Mouse (Mus musculus): ENCODE measurements at regions not wholly inside any gene's neighbourhood (a gene's known extent, or its start where the extent isn't known, plus 50 kb on each side); places are given as distances from the start of the nearest gene placed in this dataset.
"Not testable (repeated sequence)": the region's sequence is repeated elsewhere in the genome, so short reads cannot be mapped to it uniquely, and the experiment has no call there.

DNA sequence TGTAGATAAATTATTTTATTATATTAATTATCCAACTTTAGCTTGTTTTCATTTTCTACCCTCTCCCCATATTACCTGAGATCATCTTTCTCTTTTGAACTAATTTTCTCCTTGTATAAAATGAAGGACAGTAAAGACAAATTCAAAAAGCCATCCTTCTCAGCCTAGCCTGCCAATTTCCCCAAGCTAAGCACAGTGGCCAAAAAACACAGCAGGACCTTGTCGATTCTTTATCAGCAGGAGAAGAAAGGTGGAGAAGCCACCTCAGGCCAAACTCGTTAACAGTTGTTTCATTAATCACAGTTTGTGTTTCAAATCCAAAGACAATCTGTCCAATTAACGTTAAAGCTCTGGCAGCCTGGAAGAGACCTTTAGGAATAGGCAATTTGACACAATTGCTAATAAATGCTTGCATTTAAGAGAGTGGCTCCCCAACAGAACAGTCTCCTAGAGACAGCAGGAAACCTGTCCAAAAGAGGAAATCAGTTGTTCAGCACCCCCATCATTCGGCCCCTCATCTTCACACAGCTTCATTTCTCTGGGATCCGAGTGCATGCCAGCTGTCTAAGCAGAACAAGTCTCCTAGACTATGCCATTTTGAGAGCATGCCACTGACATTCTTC is 135.7 kb upstream of the Tlr4 start:
- Histone ChIP-seq H3K36me3 (replicated peaks; ENCODE audit: control insufficient read depth, insufficient read depth, low read length) (no peaks in the 10 kb centered on the region), H3K9me3 (replicated peaks; ENCODE audit: control insufficient read depth, low read length) (no peaks in the 10 kb centered on the region), H3K9ac (replicated peaks; ENCODE audit: low read depth, low read length) (no peak overlapping the region), H3K27me3 (ENCODE audit: control insufficient read depth, insufficient read depth, low read length) (no peaks in the 10 kb centered on the region), H3K4me2 (ENCODE audit: low read depth, low read length) (no peak overlapping the region), H3K4me3 (ENCODE audit: low read depth, low read length) (no peak overlapping the region), H3K27ac (ENCODE audit: low read depth) (no peak overlapping the region), H3K4me1 (ENCODE audit: control insufficient read depth, insufficient read depth) (no peaks in the 10 kb centered on the region)
- DNase-seq (ENCODE audit: low spot score): no peak
- 18% methylated on average over 5 of the region's 5 CpGs for WGBS
- TF ChIP-seq EP300 (IDR thresholded peaks at IDR 0.05; ENCODE audit: low read depth) (no peak), CTCF (IDR thresholded peaks at IDR 0.05; ENCODE audit: low read depth) (no peak)
- ATAC-seq (ENCODE audit: insufficient read depth, low read depth): no peak

DNA sequence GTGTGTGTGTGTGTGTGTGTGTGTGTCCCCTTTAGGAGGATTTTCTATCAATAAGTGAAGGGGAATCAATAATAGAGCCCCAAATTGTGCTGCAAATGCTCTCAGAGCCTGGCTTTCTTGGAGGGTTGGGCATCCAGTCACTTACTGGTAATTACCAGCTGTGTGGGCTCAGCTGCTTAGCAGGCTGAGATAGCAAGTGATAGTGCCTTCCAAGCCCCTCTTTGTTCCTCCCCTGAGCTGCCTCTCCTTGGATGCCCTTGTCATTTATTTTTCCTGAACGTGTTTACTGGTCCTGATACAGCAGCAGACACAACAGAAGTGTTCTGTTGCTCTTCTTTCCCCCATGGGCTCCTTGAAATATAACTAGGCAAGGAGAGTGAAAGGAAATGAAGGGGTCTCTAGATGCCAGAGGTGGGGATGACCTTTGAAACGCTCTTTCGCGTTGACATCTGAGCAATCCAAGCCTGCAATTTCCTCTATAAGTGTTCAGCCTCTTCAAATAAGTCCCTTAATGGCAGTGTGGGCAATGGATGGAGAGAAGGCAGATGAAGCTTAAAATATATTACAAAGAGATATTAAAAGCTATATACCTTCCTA is 133.3 kb upstream of the Tlr4 start:
- Histone ChIP-seq H3K4me2 (ENCODE audit: low read depth, low read length) (no peak overlapping the region), H3K27me3 (ENCODE audit: control insufficient read depth, insufficient read depth, low read length) (no peaks in the 10 kb centered on the region), H3K9me3 (replicated peaks; ENCODE audit: control insufficient read depth, low read length) (no peaks in the 10 kb centered on the region), H3K27ac (ENCODE audit: low read depth) (no peak overlapping the region), H3K4me1 (ENCODE audit: control insufficient read depth, insufficient read depth) (no peaks in the 10 kb centered on the region), H3K36me3 (replicated peaks; ENCODE audit: control insufficient read depth, insufficient read depth, low read length) (no peaks in the 10 kb centered on the region), H3K4me3 (ENCODE audit: low read depth, low read length) (no peak overlapping the region), H3K9ac (replicated peaks; ENCODE audit: low read depth, low read length) (no peak overlapping the region)
- DNase-seq (ENCODE audit: low spot score) (no peak), ATAC-seq (ENCODE audit: insufficient read depth, low read depth) (no peak)
- TF ChIP-seq CTCF (IDR thresholded peaks at IDR 0.05; ENCODE audit: low read depth): no peak
- no peak for TF ChIP-seq EP300 (IDR thresholded peaks at IDR 0.05; ENCODE audit: low read depth)
- 47% methylated on average over 4 of the region's 4 CpGs for WGBS

DNA sequence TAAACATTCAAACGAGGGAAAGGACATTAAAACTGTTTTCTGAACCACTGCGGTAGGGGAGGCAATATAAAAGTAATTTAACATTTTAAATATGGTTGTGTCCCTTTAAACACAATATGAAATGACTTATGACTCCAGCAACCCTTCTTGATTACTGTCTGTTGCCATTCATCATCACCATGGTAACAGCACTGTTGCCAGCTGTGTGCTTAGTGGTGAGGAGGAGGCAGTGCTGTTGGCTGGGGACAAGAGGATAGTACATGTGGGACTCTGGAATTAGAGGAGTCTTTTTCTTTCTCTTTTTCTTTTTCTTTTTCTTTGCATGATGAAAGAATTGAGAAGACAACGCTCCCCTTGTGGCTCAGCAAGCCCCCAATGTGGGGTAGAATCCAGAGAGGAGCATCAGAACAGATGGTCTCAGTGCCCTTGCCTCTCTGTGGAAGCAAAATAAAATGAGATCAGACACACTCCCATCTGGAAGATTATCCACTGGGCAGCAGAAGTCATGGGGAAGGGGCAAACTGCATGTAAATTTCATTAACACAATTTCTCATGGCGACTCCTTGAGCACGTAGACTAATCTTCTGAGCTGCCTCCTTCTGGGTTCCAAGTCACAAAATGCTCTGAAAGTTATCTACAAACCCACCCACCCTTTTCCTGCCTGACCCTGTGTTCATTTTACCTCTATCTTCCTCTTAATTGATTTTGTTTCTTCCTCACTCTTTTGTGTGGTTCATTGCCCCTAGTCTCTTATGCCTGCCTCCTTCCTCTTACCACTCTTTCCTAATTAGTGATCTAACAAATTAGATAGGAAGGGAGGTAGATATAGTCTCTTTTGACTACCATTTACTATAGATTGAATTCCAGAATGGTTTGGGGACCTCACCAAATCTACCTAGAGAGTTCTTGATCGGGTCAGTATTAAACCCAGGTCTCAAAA is 111.3 kb upstream of the Tlr4 start:
- TF ChIP-seq EP300 (IDR thresholded peaks at IDR 0.05; ENCODE audit: low read depth): no peak
- no peak for TF ChIP-seq CTCF (IDR thresholded peaks at IDR 0.05; ENCODE audit: low read depth)
- no peak overlapping the region for H3K9ac ChIP-seq (replicated peaks; ENCODE audit: low read depth, low read length)
- H3K4me2 ChIP-seq (ENCODE audit: low read depth, low read length): no peak overlapping the region
- no peak overlapping the region for H3K27ac ChIP-seq (ENCODE audit: low read depth)
- no peak overlapping the region for H3K4me3 ChIP-seq (ENCODE audit: low read depth, low read length)
- H3K36me3 ChIP-seq (replicated peaks; ENCODE audit: control insufficient read depth, insufficient read depth, low read length): no peaks in the 10 kb centered on the region
- H3K4me1 ChIP-seq (ENCODE audit: control insufficient read depth, insufficient read depth): no peaks in the 10 kb centered on the region
- ATAC-seq (ENCODE audit: insufficient read depth, low read depth) (no peak), DNase-seq (ENCODE audit: low spot score) (no peak)
- WGBS: 72% methylated on average over 6 of the region's 6 CpGs
- no peaks in the 10 kb centered on the region for H3K27me3 ChIP-seq (ENCODE audit: control insufficient read depth, insufficient read depth, low read length)
- H3K9me3 ChIP-seq (replicated peaks; ENCODE audit: control insufficient read depth, low read length): no peaks in the 10 kb centered on the region

DNA sequence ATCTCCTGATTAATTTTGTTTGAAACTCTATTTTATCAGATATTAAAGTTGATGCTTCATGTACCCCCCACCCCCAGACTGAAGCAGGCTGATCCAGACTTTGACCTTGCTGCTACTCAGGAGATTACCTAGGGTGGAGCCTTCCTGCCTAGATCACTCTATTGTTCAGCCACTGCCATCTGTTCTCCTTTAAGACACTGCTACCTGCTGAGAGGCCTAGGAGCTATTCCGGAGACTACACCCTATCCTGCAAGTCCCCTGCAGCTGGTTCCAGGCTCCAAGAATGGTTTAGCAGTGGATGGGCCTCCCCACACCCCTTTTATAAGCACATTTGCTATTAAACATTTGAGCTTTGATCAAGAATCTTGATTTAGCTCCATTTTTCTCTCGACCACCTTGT is 90.0 kb upstream of the Tlr4 start:
- Histone ChIP-seq H3K4me1 (ENCODE audit: control insufficient read depth, insufficient read depth) (no peaks in the 10 kb centered on the region), H3K4me2 (ENCODE audit: low read depth, low read length) (no peak overlapping the region), H3K36me3 (replicated peaks; ENCODE audit: control insufficient read depth, insufficient read depth, low read length) (no peaks in the 10 kb centered on the region), H3K27ac (ENCODE audit: low read depth) (no peak overlapping the region), H3K9ac (replicated peaks; ENCODE audit: low read depth, low read length) (no peak overlapping the region), H3K9me3 (replicated peaks; ENCODE audit: control insufficient read depth, low read length) (no peaks in the 10 kb centered on the region), H3K4me3 (ENCODE audit: low read depth, low read length) (no peak overlapping the region), H3K27me3 (ENCODE audit: control insufficient read depth, insufficient read depth, low read length) (no peaks in the 10 kb centered on the region)
- WGBS: 17% methylated on average over 2 of the region's 2 CpGs
- DNase-seq (ENCODE audit: low spot score) (no peak), ATAC-seq (ENCODE audit: insufficient read depth, low read depth) (no peak)
- TF ChIP-seq EP300 (IDR thresholded peaks at IDR 0.05; ENCODE audit: low read depth) (no peak), CTCF (IDR thresholded peaks at IDR 0.05; ENCODE audit: low read depth) (no peak)

DNA sequence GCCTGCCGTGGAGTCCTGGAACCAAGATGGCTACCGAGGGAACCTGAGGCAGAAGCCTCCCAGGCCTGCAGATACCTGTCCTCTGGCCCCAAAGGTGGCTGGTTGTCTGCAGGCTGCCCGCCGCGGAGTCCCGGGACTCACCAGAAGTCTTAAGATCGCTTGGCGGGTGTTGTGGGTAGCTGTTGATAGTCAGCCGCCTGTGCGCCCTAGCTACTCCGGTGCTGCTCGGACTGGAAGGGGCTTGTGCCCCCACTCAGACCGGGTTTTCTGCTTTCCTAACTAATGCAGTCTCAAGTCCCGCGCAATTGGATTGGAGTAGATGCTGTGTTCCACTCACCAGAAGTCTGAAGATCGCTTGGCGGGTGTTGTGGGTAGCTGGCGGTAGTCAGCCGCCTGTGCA is 84.0 kb upstream of the Tlr4 start:
- not testable (repeated sequence) for H3K4me2 ChIP-seq (ENCODE audit: low read depth, low read length); H3K4me1 ChIP-seq (ENCODE audit: control insufficient read depth, insufficient read depth); H3K9me3 ChIP-seq (replicated peaks; ENCODE audit: control insufficient read depth, low read length); H3K27ac ChIP-seq (ENCODE audit: low read depth); H3K9ac ChIP-seq (replicated peaks; ENCODE audit: low read depth, low read length); H3K36me3 ChIP-seq (replicated peaks; ENCODE audit: control insufficient read depth, insufficient read depth, low read length); H3K27me3 ChIP-seq (ENCODE audit: control insufficient read depth, insufficient read depth, low read length); H3K4me3 ChIP-seq (ENCODE audit: low read depth, low read length); DNase-seq (ENCODE audit: low spot score); ATAC-seq (ENCODE audit: insufficient read depth, low read depth)
- WGBS: 85% methylated on average over 19 of the region's 19 CpGs
